Comparison of ENCODE assay signal across 8 mouse cellular contexts in the genomic region with DNA sequence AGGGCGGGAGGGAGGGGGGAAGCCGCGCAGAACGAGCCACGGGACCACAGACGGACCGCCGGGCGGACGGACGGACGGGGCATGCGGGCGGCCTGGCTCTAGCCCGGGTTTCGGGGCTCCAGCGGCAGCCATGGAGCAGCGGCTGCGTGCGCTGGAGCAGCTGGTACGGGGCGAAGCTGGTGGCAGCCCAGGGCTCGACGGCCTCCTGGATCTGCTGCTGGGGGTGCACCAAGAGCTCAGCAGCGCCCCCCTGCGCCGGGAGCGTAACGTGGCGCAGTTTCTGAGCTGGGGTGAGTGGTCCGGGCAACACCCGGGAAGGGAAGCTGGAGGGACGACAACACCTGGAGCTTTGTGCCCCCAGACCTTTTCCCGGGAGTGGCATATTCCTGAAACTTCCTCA. TPM values are rescaled to one million over a fixed set of nuclear protein-coding genes. Genes with fewer than 3 reads are reported as not detected.
DNase-seq lines count a peak whose midpoint lies in the region; ATAC-seq lines count a peak whose summit lies in the region.

No protein-coding gene starts in this region.

- H3K4me3 ChIP-seq in hindbrain, embryonic 14.5 days (replicated peaks; ENCODE audit: low read length) = peak overlapping the region; percentile 49
- H3K4me3 ChIP-seq in liver, embryonic 11.5 days (ENCODE audit: low read depth, low read length) = peak overlapping the region; percentile 78
- peak overlapping the region; percentile 79 for H3K4me3 ChIP-seq in stomach, embryonic 16.5 days (replicated peaks; ENCODE audit: low read length)

- no peaks in the 10 kb centered on the region for H3K36me3 ChIP-seq in hindbrain, embryonic 14.5 days (replicated peaks; ENCODE audit: control insufficient read depth, insufficient read depth)
- no peaks in the 10 kb centered on the region for H3K36me3 ChIP-seq in liver, embryonic 11.5 days (ENCODE audit: control insufficient read depth, insufficient read depth, low read length)
- H3K36me3 ChIP-seq in stomach, embryonic 16.5 days (ENCODE audit: control insufficient read depth, insufficient read depth, low read length) = no peaks in the 10 kb centered on the region

- H3K9me3 ChIP-seq in hindbrain, embryonic 14.5 days (ENCODE audit: control insufficient read depth, low read length) = no peaks in the 10 kb centered on the region
- no peaks in the 10 kb centered on the region for H3K9me3 ChIP-seq in liver, embryonic 11.5 days (ENCODE audit: control insufficient read depth, low read length)
- H3K9me3 ChIP-seq in stomach, embryonic 16.5 days (replicated peaks; ENCODE audit: control insufficient read depth, low read length) = no peaks in the 10 kb centered on the region

- H3K27me3 ChIP-seq in hindbrain, embryonic 14.5 days (ENCODE audit: control insufficient read depth, insufficient read depth, low read length) = no peaks in the 10 kb centered on the region
- no peaks in the 10 kb centered on the region for H3K27me3 ChIP-seq in liver, embryonic 11.5 days (replicated peaks; ENCODE audit: control insufficient read depth, insufficient read depth, low read length)
- H3K27me3 ChIP-seq in stomach, embryonic 16.5 days (ENCODE audit: control insufficient read depth, insufficient read depth, low read length) = no peaks in the 10 kb centered on the region

- peak overlapping the region; percentile 37 for H3K9ac ChIP-seq in hindbrain, embryonic 14.5 days
- H3K9ac ChIP-seq in liver, embryonic 11.5 days (ENCODE audit: low read depth, low read length) = peak overlapping the region; percentile 77
- H3K9ac ChIP-seq in stomach, embryonic 16.5 days (ENCODE audit: low read length) = peak overlapping the region; percentile 90

- 0 out of 2 replicates have a peak, but pooled peaks cover 5% of the 10 kb centered on the region for H3K4me1 ChIP-seq in hindbrain, embryonic 14.5 days (replicated peaks; ENCODE audit: control insufficient read depth, insufficient read depth, low read length)
- peaks cover 48% of the 10 kb centered on the region for H3K4me1 ChIP-seq in liver, embryonic 11.5 days (replicated peaks; ENCODE audit: control insufficient read depth, insufficient read depth, low read length)
- peaks cover 21% of the 10 kb centered on the region for H3K4me1 ChIP-seq in stomach, embryonic 16.5 days (ENCODE audit: control insufficient read depth, insufficient read depth, low read length)

- WGBS in hindbrain, embryonic 14.5 days = under 1% methylated on average over 29 of the region's 34 CpGs
- WGBS in liver, embryonic 11.5 days = under 1% methylated on average over 33 of the region's 34 CpGs
- 1% methylated on average over 30 of the region's 34 CpGs for WGBS in stomach, embryonic 16.5 days

- H3K4me2 ChIP-seq in hindbrain, embryonic 14.5 days (replicated peaks) = peak overlapping the region; percentile 63
- peak overlapping the region; percentile 85 for H3K4me2 ChIP-seq in liver, embryonic 11.5 days
- peak overlapping the region; percentile 63 for H3K4me2 ChIP-seq in stomach, embryonic 16.5 days (ENCODE audit: low read depth, low read length)

- intact Hi-C loops in left cerebral cortex, postnatal 14 days (cut with DNase I) = no loop called here

- no peak overlapping the region for H3K27ac ChIP-seq in hindbrain, embryonic 14.5 days
- H3K27ac ChIP-seq in liver, embryonic 11.5 days (ENCODE audit: low read depth, low read length) = peak overlapping the region; percentile 78
- peak overlapping the region; percentile 89 for H3K27ac ChIP-seq in stomach, embryonic 16.5 days (ENCODE audit: low read length)

- peak; percentile 49 to 52 for DNase-seq in left cerebral cortex, postnatal 14 days (ENCODE audit: low spot score in 2 of 2)
- DNase-seq in left cerebral cortex, adult 11 months (ENCODE audit: low spot score) = no peak
- DNase-seq in cerebellum, adult 9-11 months = peak; percentile 84
- DNase-seq in forelimb bud, embryonic 11.5 days (ENCODE audit: low read depth, low spot score) = peak; percentile 72
- peak; percentile 65 for DNase-seq in hindbrain, embryonic 14.5 days (ENCODE audit: low spot score)
- peak; percentile 81 for DNase-seq in liver, embryonic 11.5 days (ENCODE audit: low spot score)

- peak; percentile 42 for ATAC-seq in hindbrain, embryonic 14.5 days (ENCODE audit: low FRiP score)
- ATAC-seq in liver, embryonic 11.5 days (replicated peaks; ENCODE audit: low FRiP score) = peak; percentile 49
- ATAC-seq in monocyte, adult 5-6 weeks (replicated peaks; ENCODE audit: insufficient number of reproducible peaks, low FRiP score, low TSS enrichment, poor library complexity, severe bottlenecking) = peak; percentile 52
- peak; percentile 68 for ATAC-seq in stomach, embryonic 16.5 days (ENCODE audit: insufficient read depth, low FRiP score)

RNA-seq across cellular contexts. Expression of a gene that starts 0.3 kb away (rescaled TPM):
- total RNA-seq in left cerebral cortex, postnatal 14 days (2021) = 1 to 10 TPM; 2.7 to 3.1 TPM
- polyA plus RNA-seq in hindbrain, embryonic 14.5 days (2014; fragmentation: Nextera tagmentation; extraction: Ambion mirVana) = 0.56 and 0.63 TPM in 2 replicates
- polyA plus RNA-seq in liver, embryonic 11.5 days (2014; fragmentation: Nextera tagmentation; extraction: Ambion mirVana) = 0.26 and 1.2 TPM in 2 replicates
- total RNA-seq in monocyte, adult 5-6 weeks (2017) = 1.9 to 4.3 TPM (median 2.2 TPM) in 3 replicates
- 1.9 and 2.0 TPM in 2 replicates for polyA plus RNA-seq in stomach, embryonic 16.5 days (2015; fragmentation: Nextera tagmentation; extraction: Ambion mirVana)

RNA-seq across cellular contexts. Expression of a gene that starts 28.2 kb away (rescaled TPM):
- total RNA-seq in left cerebral cortex, postnatal 14 days (2021) = 10 to 100 TPM; 64.9 to 70.7 TPM
- 46.7 and 51.5 TPM in 2 replicates for polyA plus RNA-seq in hindbrain, embryonic 14.5 days (2014; fragmentation: Nextera tagmentation; extraction: Ambion mirVana)
- polyA plus RNA-seq in liver, embryonic 11.5 days (2014; fragmentation: Nextera tagmentation; extraction: Ambion mirVana) = 53.8 and 59.7 TPM in 2 replicates
- total RNA-seq in monocyte, adult 5-6 weeks (2017) = 14.1 to 22.5 TPM (median 17.8 TPM) in 3 replicates
- 59.0 and 60.2 TPM in 2 replicates for polyA plus RNA-seq in stomach, embryonic 16.5 days (2015; fragmentation: Nextera tagmentation; extraction: Ambion mirVana)

RNA-seq across cellular contexts. Expression of a gene that starts 30.1 kb away (rescaled TPM):
- total RNA-seq in left cerebral cortex, postnatal 14 days (2021) = 10 to 100 TPM; 44.2 to 51.7 TPM
- polyA plus RNA-seq in hindbrain, embryonic 14.5 days (2014; fragmentation: Nextera tagmentation; extraction: Ambion mirVana) = 80.0 and 84.9 TPM in 2 replicates
- polyA plus RNA-seq in liver, embryonic 11.5 days (2014; fragmentation: Nextera tagmentation; extraction: Ambion mirVana) = 96.5 and 105 TPM in 2 replicates
- total RNA-seq in monocyte, adult 5-6 weeks (2017) = 40.8 to 62.5 TPM (median 59.6 TPM) in 3 replicates
- 77.2 and 98.4 TPM in 2 replicates for polyA plus RNA-seq in stomach, embryonic 16.5 days (2015; fragmentation: Nextera tagmentation; extraction: Ambion mirVana)

RNA-seq across cellular contexts. Expression of a gene that starts 34.3 kb away (rescaled TPM):
- total RNA-seq in left cerebral cortex, postnatal 14 days (2021) = 10 to 100 TPM; 60.0 to 75.9 TPM
- 12.4 and 15.4 TPM in 2 replicates for polyA plus RNA-seq in hindbrain, embryonic 14.5 days (2014; fragmentation: Nextera tagmentation; extraction: Ambion mirVana)
- polyA plus RNA-seq in liver, embryonic 11.5 days (2014; fragmentation: Nextera tagmentation; extraction: Ambion mirVana) = 12.9 and 14.2 TPM in 2 replicates
- total RNA-seq in monocyte, adult 5-6 weeks (2017) = 119 to 200 TPM (median 169 TPM) in 3 replicates
- 11.4 and 11.8 TPM in 2 replicates for polyA plus RNA-seq in stomach, embryonic 16.5 days (2015; fragmentation: Nextera tagmentation; extraction: Ambion mirVana)

RNA-seq across cellular contexts. Expression of a gene that starts 56.9 kb away (rescaled TPM):
- 100 to 1,000 TPM; 185 to 186 TPM for total RNA-seq in left cerebral cortex, postnatal 14 days (2021)
- 103 and 112 TPM in 2 replicates for polyA plus RNA-seq in hindbrain, embryonic 14.5 days (2014; fragmentation: Nextera tagmentation; extraction: Ambion mirVana)
- polyA plus RNA-seq in liver, embryonic 11.5 days (2014; fragmentation: Nextera tagmentation; extraction: Ambion mirVana) = 194 and 203 TPM in 2 replicates
- 222 to 393 TPM (median 317 TPM) in 3 replicates for total RNA-seq in monocyte, adult 5-6 weeks (2017)
- polyA plus RNA-seq in stomach, embryonic 16.5 days (2015; fragmentation: Nextera tagmentation; extraction: Ambion mirVana) = 94.5 and 95.1 TPM in 2 replicates

Comparison
In these comparisons a context has a peak if more than half of its experiments do, and no peak if none do; other contexts are left out.
1. H3K9ac ChIP-seq: peak in every context shown above with its lines; median percentile 90 in stomach, embryonic 16.5 days; 77 in liver, embryonic 11.5 days; 37 in hindbrain, embryonic 14.5 days.